ENCODE assay signal across 26 mouse cellular contexts in genomic region chr15:62282646-62283045, GRCm38 (mm10).
DNase-seq lines count a peak whose midpoint lies in the region; ATAC-seq and TF ChIP-seq lines count a peak whose summit lies in the region.
"Had no signal": no experiment of that assay in that cellular context is flagged by ENCODE, and none has a peak within 500 bp of the region (broad histone marks: within the 10 kb centered on the region; RNA-seq: fewer than 3 reads in every experiment).

No protein-coding gene starts in this region.

- no peaks in the 10 kb centered on the region for H3K36me3 ChIP-seq in heart, embryonic 13.5 days
- H3K36me3 ChIP-seq: G1E; hindbrain, embryonic 12.5 days; intestine, embryonic 15.5 days; limb, embryonic 13.5 days; midbrain, embryonic 12.5 days; neural tube, embryonic 12.5 days had no signal

- TF ChIP-seq CTCF in embryonic fibroblast, embryonic 13.5 days (IDR thresholded peaks at IDR 0.05; ENCODE audit: borderline replicate concordance, insufficient read depth, low read length): no peak

- H3K4me2 ChIP-seq in heart, embryonic 13.5 days: no peak overlapping the region
- H3K4me2 ChIP-seq: hindbrain, embryonic 12.5 days; intestine, embryonic 15.5 days; limb, embryonic 13.5 days; liver, embryonic 11.5 days; midbrain, embryonic 12.5 days; neural tube, embryonic 12.5 days had no signal

- 0 out of 2 replicates have a peak overlapping the region, but pooled peaks have one; percentile 14 for H3K27ac ChIP-seq in heart, embryonic 13.5 days (replicated peaks)
- peak overlapping the region; percentile 61; the same call in 1 of the 2 replicates for H3K27ac ChIP-seq in embryonic fibroblast, embryonic 13.5 days (ENCODE audit: insufficient read depth, low read length)
- H3K27ac ChIP-seq: hindbrain, embryonic 12.5 days; hindbrain, postnatal 0 days; intestine, embryonic 15.5 days; layer of hippocampus, adult 2 months; left cerebral cortex, adult 2 months; limb, embryonic 13.5 days; midbrain, embryonic 12.5 days; neural tube, embryonic 12.5 days had no signal

- no peaks in the 10 kb centered on the region for H3K9me3 ChIP-seq in heart, embryonic 13.5 days
- H3K9me3 ChIP-seq: G1E; hindbrain, embryonic 12.5 days; intestine, embryonic 15.5 days; limb, embryonic 13.5 days; midbrain, embryonic 12.5 days; neural tube, embryonic 12.5 days had no signal

- no peak overlapping the region for H3K9ac ChIP-seq in heart, embryonic 13.5 days
- H3K9ac ChIP-seq: hindbrain, embryonic 12.5 days; intestine, embryonic 15.5 days; limb, embryonic 13.5 days; midbrain, embryonic 12.5 days; neural tube, embryonic 12.5 days had no signal

- DNase-seq in adrenal gland, adult 2 months: peak; percentile 43
- DNase-seq in adrenal gland, postnatal 10 days: no peak
- no peak for DNase-seq in heart, postnatal 25 days (ENCODE audit: low spot score)
- DNase-seq in kidney, postnatal 14 days: peak; percentile 12
- no peak for DNase-seq in kidney, adult 9 months
- DNase-seq: cerebellum, adult 11 months; cerebellum, adult 9-10 months; cerebellum, postnatal 36 days; gastrocnemius, postnatal 25 days; right cerebral cortex, adult 18-20 months; spleen, adult 18-20 months; thymus, postnatal 14 days had no signal

- intact Hi-C loops in heart, postnatal 25 days (cut with DNase I): no loop called here

- TF ChIP-seq POLR2A in embryonic fibroblast, embryonic 13.5 days (IDR thresholded peaks at IDR 0.05; ENCODE audit: low read depth, low read length): no peak

- H3K4me3 ChIP-seq in heart, embryonic 13.5 days: no peak overlapping the region
- H3K4me3 ChIP-seq in embryonic fibroblast, embryonic 13.5 days (ENCODE audit: insufficient read depth, low read length): no peak overlapping the region
- H3K4me3 ChIP-seq: hindbrain, embryonic 12.5 days; intestine, embryonic 15.5 days; layer of hippocampus, adult 2 months; left cerebral cortex, adult 2 months; limb, embryonic 13.5 days; midbrain, embryonic 12.5 days; myocyte; neural tube, embryonic 12.5 days had no signal

- peaks cover 24% of the 10 kb centered on the region for H3K4me1 ChIP-seq in heart, embryonic 13.5 days
- H3K4me1 ChIP-seq in embryonic fibroblast, embryonic 13.5 days (ENCODE audit: control insufficient read depth, insufficient read depth, low read length): peaks cover 8% of the 10 kb centered on the region
- H3K4me1 ChIP-seq: neural tube, embryonic 12.5 days had no signal

- WGBS in heart, embryonic 13.5 days: 76% methylated on average over 9 of the region's 9 CpGs

- H3K27me3 ChIP-seq in heart, embryonic 13.5 days (replicated peaks): no peaks in the 10 kb centered on the region
- H3K27me3 ChIP-seq: hindbrain, embryonic 12.5 days; intestine, embryonic 15.5 days; limb, embryonic 13.5 days; midbrain, embryonic 12.5 days; neural tube, embryonic 12.5 days had no signal

- no peak for ATAC-seq in heart, embryonic 13.5 days (ENCODE audit: extremely low read depth, insufficient number of reproducible peaks, low FRiP score, low TSS enrichment)
- ATAC-seq: forebrain, embryonic 14.5 days; hindbrain, postnatal 0 days; intestine, embryonic 15.5 days had no signal

Comparison
In these comparisons a context has a peak if more than half of its experiments do, and no peak if none do; other contexts are left out.
1. DNase-seq: peak in adrenal gland, adult 2 months (single experiment) and kidney, postnatal 14 days (single experiment); none in adrenal gland, postnatal 10 days (single experiment), heart, postnatal 25 days (single experiment) and kidney, adult 9 months (single experiment).